Mouse (Mus musculus) neural tube, embryonic 12.5 days (tissue): ENCODE results near the gene Cdk4. TPM values are rescaled to one million over a fixed set of nuclear protein-coding genes. Genes with fewer than 3 reads are reported as not detected.
A peak's percentile ranks its signal among the peaks of the same experiment; 100 is the strongest.

Experiments
- ATAC-seq: fragments of 200-750 bp; cut with Nextera tagmentation; 2 replicates; pipeline ENCODE4 v1.8.0; 2017; ENCODE audit warnings: low read depth, mild to moderate bottlenecking, moderate TSS enrichment, moderate library complexity; ENCODE audit not compliant: low FRiP score
- H3K27ac ChIP-seq: fragments of 300-500 bp; sonication (generic); 2 replicates; pipeline ENCODE4 v1.5.1; 2016
- H3K27me3 ChIP-seq: fragments of 300-500 bp; sonication (generic); replicated peaks from 2 replicates; pipeline ENCODE4 v1.6.1; 2016; ENCODE audit warnings: mild to moderate bottlenecking
- H3K36me3 ChIP-seq: fragments of 300-500 bp; sonication (generic); 2 replicates; pipeline ENCODE4 v1.6.1; 2016; ENCODE audit warnings: mild to moderate bottlenecking
- H3K4me1 ChIP-seq: fragments of 300-500 bp; sonication (generic); 2 replicates; pipeline ENCODE4 v1.6.1; 2016
- H3K4me2 ChIP-seq: fragments of 300-500 bp; sonication (generic); replicated peaks from 2 replicates; pipeline ENCODE4 v1.6.1; 2016; ENCODE audit warnings: mild to moderate bottlenecking
- H3K4me3 ChIP-seq: fragments of 300-500 bp; sonication (generic); 2 replicates; pipeline ENCODE4 v1.5.1; 2016
- H3K9ac ChIP-seq: fragments of 300-500 bp; sonication (generic); 2 replicates; pipeline ENCODE4 v1.6.1; 2016; ENCODE audit warnings: mild to moderate bottlenecking
- H3K9me3 ChIP-seq: fragments of 300-500 bp; sonication (generic); 2 replicates; pipeline ENCODE4 v1.6.1; 2016; ENCODE audit warnings: mild to moderate bottlenecking
- WGBS: fragments of 180-500 bp; shearing (Covaris S2); methylation state at CpG from one replicate; pipeline ENCODE4 v1.1.7; 2016; 5-methylcytosine and 5-hydroxymethylcytosine counted together
- polyA plus RNA-seq: library from polyadenylated mRNA; unstranded; fragments of >200 nt; fragmentation: Nextera tagmentation; extraction: Ambion mirVana; gene quantifications from 2 replicates; pipeline ENCODE4 v1.2.1, GENCODE M21; 2016

The Cdk4 gene
- polyA plus RNA-seq, 1 experiment from 2014 or later: 1,857 TPM

DNA sequence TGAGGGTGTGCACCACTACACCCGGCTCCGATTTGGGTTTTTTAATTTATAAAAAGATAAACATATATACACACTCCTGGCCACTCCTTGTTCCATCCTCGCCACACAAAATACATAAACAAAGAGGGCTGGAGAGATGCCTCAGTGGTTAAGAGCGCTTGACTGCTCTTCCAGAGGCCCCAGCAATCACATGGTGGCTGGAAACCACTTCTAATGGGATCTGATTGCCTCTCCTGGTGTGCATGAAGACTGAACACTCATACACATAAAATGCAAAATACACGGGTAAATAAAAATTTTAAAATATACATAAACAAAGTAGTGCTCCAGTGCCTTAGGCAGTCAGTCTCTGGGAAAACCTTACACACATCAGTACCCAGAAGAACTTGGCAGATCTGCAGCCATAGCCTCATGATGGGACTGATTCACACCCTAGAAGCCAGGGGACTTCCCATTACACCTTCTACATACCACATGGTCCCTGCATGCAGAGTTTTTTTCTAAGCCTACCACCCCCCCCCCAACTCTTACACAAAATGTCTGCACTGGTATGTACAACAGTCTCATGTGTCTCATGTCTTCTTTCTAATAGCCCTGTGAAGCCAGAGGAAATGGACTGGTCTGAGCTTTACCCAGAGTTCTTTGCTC, 20.7 kb upstream of the Cdk4 start:
- Histone ChIP-seq H3K27ac (no peak overlapping the region), H3K36me3 (peaks cover 8% of the 10 kb centered on the region), H3K4me2 (peak overlapping the region; percentile 99), H3K27me3 (peaks cover 12% of the 10 kb centered on the region), H3K9ac (no peak overlapping the region; the same call in 1 of the 2 replicates), H3K9me3 (no peaks in the 10 kb centered on the region), H3K4me1 (peaks cover 12% of the 10 kb centered on the region), H3K4me3 (peak overlapping the region; percentile 76)
- ATAC-seq: no peak
- 14% methylated on average over 5 of the region's 5 CpGs for WGBS

DNA sequence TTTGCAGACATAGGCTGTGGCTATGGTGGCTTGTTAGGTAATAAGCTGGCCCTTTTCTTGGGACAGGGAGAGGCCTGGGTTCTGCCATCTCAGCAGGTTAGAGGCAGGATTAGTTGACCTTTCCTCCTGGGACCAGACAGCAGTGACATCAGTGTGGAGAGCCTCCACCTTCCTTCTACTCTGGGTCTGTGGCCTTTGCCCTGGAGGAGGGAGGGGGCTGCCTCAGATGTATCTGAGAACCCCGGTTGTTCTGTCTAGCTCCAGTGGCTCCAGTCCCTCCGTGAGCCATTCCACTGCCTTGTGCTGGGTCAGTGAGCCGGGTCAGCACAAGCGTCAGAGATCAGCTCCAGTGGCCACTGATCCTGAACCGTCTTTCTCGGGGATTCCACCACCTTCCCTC, 20.1 kb upstream of the Cdk4 start:
- ATAC-seq: no peak
- Histone ChIP-seq H3K4me3 (no peak overlapping the region), H3K27me3 (peaks cover 18% of the 10 kb centered on the region), H3K9me3 (no peaks in the 10 kb centered on the region), H3K4me2 (peak overlapping the region; percentile 99), H3K9ac (no peak overlapping the region), H3K27ac (no peak overlapping the region), H3K4me1 (peaks cover 12% of the 10 kb centered on the region), H3K36me3 (peaks cover 8% of the 10 kb centered on the region)
- 90% methylated on average over 6 of the region's 6 CpGs for WGBS

DNA sequence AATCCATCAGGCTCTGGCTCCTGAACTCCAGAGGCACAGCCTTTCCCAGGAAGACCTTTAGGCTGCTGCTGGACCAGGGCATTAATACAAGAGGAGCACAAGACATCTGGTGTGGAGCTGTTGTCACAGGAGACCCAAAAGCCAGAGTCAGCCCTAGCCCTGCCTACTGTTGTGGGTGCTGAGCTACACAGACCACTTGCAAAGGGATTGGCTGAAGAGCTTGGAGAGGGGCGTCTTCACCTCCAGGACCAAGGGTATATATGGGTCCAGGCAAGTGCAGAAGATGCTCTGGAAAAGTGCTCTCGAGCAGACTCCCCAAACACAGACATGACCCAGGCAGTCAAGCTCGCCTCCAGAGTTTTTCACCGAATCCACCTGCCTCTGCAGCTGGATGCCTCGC, 15.4 kb upstream of the Cdk4 start, which contains the start of gene Cyp27b1:
Gene Cyp27b1 (plus strand): TSS at position 297 of the 400 bp plus-strand sequence.
- Histone ChIP-seq H3K27ac (no peak within 1 kb of the TSS), H3K4me1 (no peaks in the 10 kb centered on the region), H3K36me3 (peaks cover 8% of the 10 kb centered on the region), H3K4me3 (no peak within 1 kb of the TSS), H3K9me3 (no peaks in the 10 kb centered on the region), H3K9ac (no peak within 1 kb of the TSS), H3K27me3 (peaks cover 59% of the 10 kb centered on the region), H3K4me2 (0 out of 2 replicates have a peak within 1 kb of the TSS, but pooled peaks have one; percentile 9)
- ATAC-seq: no peak
- 35% methylated on average over 5 of the region's 5 CpGs for WGBS

DNA sequence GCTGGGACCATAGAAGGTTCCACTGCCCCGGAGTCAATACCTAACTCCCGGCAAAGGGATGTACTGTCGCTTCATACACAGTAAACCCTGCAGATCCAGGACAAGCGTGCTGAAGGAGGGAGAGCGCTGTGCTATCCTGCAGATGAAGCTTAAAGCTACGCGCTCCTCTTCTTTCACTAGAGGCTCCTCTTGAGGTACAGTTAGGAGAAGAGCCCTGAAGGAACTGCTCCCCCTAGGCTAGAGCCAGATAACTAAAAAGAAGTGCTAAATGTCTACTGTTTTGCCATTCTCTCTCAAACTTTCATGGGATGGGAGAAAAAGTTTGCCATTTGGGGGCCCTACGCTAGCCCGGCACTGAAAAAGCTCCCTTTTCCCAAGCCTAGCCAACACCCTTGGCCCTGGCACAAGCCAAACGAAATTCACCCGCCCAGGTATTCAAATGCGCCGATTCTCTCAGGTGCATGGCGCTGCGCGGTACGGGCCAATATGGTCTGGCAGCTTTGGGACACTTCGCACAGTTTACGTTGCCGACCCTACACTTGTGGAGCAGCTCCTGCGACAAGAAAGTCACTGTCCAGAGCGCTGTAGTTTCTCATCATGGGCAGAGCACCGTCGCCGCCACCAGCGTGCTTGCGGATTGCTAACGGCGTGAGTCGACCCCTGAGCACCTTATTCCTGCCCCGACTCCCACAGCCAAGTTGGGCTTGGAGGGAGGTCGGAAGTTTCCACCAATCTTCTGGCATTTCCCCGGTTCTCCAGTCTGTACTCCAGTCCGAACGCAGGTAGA, 14.5 kb upstream of the Cdk4 start:
- H3K4me3 ChIP-seq: no peak overlapping the region
- 4% methylated on average over 35 of the region's 35 CpGs for WGBS
- H3K4me2 ChIP-seq: 0 out of 2 replicates have a peak overlapping the region, but pooled peaks have one; percentile 9
- ATAC-seq: no peak
- no peaks in the 10 kb centered on the region for H3K9me3 ChIP-seq
- no peaks in the 10 kb centered on the region for H3K4me1 ChIP-seq
- H3K36me3 ChIP-seq: peaks cover 15% of the 10 kb centered on the region
- no peak overlapping the region for H3K9ac ChIP-seq
- H3K27ac ChIP-seq: no peak overlapping the region
- H3K27me3 ChIP-seq: peaks cover 59% of the 10 kb centered on the region

DNA sequence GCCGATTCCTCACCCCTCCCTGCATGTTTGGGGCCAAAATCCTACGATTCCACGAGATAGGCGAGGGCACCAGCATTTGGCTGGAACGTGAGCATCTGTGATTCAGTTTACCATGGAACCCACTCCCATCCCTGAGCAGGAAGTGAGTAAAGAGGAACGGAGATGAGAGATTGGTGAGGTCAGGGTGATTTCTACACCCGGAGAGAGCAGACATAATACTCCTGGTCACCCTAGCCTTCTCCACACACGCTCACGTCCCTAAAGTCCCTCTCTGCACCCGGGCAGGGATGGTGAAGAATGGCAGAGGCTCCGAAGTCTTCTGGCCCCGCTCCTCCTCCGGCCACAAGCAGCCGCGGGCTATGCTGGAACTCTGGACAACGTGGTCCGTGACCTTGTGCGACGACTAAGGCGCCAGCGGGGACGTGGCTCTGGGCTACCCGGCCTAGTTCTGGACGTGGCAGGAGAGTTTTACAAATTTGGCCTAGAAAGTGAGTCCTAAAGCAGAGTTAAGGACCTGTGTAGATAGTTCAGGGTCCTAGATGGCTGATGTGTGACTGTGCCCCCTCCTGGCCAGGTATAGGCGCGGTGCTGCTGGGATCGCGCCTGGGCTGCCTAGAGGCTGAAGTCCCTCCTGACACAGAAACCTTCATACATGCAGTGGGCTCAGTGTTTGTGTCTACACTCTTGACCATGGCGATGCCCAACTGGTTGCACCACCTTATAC, 13.8 kb upstream of the Cdk4 start:
- Histone ChIP-seq H3K4me2 (no peak overlapping the region; the same call in 1 of the 2 replicates), H3K9me3 (no peaks in the 10 kb centered on the region), H3K36me3 (peaks cover 19% of the 10 kb centered on the region), H3K4me3 (no peak overlapping the region), H3K4me1 (no peaks in the 10 kb centered on the region), H3K27ac (no peak overlapping the region), H3K27me3 (peaks cover 59% of the 10 kb centered on the region), H3K9ac (no peak overlapping the region)
- peak; percentile 11; the same call in 1 of the 2 replicates for ATAC-seq
- WGBS: 4% methylated on average over 29 of the region's 29 CpGs

DNA sequence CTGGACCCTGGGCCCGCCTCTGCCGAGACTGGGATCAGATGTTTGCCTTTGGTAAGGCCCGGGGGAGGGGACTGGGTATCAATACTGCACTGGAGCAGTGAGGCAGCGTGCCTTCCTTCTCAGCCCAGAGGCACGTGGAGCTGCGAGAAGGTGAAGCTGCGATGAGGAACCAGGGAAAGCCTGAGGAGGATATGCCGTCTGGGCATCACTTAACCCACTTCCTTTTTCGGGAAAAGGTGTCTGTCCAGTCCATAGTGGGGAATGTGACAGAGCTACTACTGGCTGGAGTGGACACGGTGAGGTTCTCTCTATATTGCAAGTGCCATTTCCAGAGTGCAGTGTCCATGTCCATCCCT, 13.2 kb upstream of the Cdk4 start:
- no peak overlapping the region for H3K4me3 ChIP-seq
- H3K27me3 ChIP-seq: peaks cover 59% of the 10 kb centered on the region
- peaks cover 19% of the 10 kb centered on the region for H3K36me3 ChIP-seq
- H3K4me2 ChIP-seq: no peak overlapping the region
- ATAC-seq: 0 out of 2 replicates have a peak, but pooled peaks have one; percentile 18
- no peak overlapping the region for H3K9ac ChIP-seq
- WGBS: 20% methylated on average over 10 of the region's 10 CpGs
- H3K9me3 ChIP-seq: no peaks in the 10 kb centered on the region
- no peaks in the 10 kb centered on the region for H3K4me1 ChIP-seq
- H3K27ac ChIP-seq: no peak overlapping the region

DNA sequence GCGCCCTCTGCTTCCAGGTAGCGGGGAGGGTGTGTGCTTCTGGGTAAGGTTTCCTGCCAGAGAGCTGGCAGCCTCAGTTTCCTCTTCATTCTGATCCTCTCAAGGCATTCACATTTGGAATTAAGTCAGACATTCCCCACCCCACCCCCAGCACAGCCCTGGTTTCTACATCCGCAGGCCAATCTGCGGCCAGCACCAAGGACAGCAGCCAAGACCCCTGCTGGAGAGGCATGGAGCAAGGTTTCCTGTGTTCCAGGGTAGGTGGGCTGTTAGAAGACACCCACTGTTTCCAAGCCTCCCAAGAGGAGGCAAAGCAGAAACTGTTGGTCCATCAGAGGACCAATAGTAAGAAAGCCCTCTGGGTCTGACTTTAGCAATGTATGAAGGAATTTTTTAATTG, 8.7 kb upstream of the Cdk4 start:
- WGBS: 67% methylated on average over 4 of the region's 4 CpGs

DNA sequence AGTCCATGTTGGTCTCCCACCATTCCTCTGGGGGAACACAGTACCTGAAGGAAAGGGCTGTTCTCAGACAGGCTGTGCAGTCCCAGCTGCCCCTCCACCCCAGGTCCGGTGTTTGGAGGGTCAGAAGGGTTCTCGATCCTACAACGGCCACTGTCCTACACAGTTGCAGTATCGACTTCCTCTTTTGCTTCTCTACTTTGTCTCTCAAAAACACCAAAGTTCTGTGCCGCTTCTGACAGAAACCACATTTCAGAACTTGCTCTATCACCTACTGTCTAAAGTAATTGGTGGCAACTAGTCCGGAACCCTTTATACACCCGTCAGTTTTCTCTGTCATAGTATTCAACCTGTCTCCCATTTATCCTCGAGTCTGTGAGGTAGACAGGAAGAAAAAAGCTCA, 7.9 kb upstream of the Cdk4 start:
- Histone ChIP-seq H3K36me3 (peaks cover 41% of the 10 kb centered on the region), H3K4me2 (no peak overlapping the region), H3K4me3 (no peak overlapping the region), H3K4me1 (peaks cover 23% of the 10 kb centered on the region), H3K9me3 (no peaks in the 10 kb centered on the region), H3K27me3 (peaks cover 22% of the 10 kb centered on the region), H3K27ac (no peak overlapping the region), H3K9ac (no peak overlapping the region)
- ATAC-seq: no peak
- 91% methylated on average over 8 of the region's 8 CpGs for WGBS

More for the DNA sequence above, 8.7 kb upstream of the Cdk4 start:
- Histone ChIP-seq H3K9ac (no peak overlapping the region), H3K4me3 (no peak overlapping the region), H3K4me2 (no peak overlapping the region), H3K9me3 (no peaks in the 10 kb centered on the region), H3K4me1 (peaks cover 20% of the 10 kb centered on the region), H3K27ac (no peak overlapping the region), H3K36me3 (peaks cover 41% of the 10 kb centered on the region), H3K27me3 (peaks cover 30% of the 10 kb centered on the region)
- no peak for ATAC-seq

DNA sequence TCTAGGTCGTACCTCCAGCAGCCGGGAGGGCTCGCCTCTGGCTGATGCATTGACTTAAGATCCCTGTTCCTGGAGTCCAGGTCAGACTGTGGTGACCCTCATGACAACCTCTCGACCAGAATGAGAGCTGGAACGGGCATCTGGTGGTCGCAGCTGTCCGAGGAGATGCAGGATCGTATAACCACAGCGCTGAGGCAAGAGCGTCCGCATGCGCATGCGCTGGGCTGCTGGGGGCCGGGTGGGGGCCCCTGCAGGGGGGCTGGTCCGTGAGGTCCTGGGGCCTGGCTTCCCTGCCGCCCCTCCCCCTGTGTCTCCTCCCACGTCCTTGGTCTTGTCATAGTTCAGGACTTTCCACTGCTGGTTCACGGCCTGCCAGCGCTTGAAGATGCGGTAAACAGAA, 6.8 kb upstream of the Cdk4 start:
- no peak overlapping the region for H3K4me2 ChIP-seq
- H3K27me3 ChIP-seq: peaks cover 12% of the 10 kb centered on the region
- no peak overlapping the region for H3K4me3 ChIP-seq
- H3K9me3 ChIP-seq: no peaks in the 10 kb centered on the region
- no peak overlapping the region for H3K9ac ChIP-seq
- H3K4me1 ChIP-seq: peaks cover 27% of the 10 kb centered on the region
- H3K27ac ChIP-seq: no peak overlapping the region
- no peak for ATAC-seq
- 91% methylated on average over 20 of the region's 20 CpGs for whole genome bisulfite sequencing
- H3K36me3 ChIP-seq: peaks cover 41% of the 10 kb centered on the region

DNA sequence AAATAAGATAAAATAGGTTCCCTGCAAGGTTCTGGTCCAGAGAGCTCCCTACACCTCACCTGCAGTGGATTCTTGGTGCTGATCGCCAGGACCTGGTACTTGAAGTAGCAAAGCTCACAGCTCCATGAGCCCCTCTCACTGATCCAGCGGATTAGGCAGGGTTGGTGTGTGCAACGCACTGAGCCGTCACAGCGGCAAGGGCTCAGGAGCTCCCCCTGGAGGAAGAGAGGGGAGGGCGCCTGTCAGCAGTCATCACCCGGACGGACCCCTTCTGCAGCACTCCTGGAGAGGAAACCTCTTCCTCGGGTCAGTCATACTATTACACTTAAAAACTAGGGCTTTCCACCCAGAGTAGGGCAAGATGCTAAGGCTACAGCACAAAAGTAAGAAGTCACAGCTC, 5.2 kb upstream of the Cdk4 start:
- H3K4me2 ChIP-seq: peak overlapping the region; percentile 95
- peaks cover 27% of the 10 kb centered on the region for H3K4me1 ChIP-seq
- H3K27ac ChIP-seq: no peak overlapping the region
- peak overlapping the region; percentile 97 for H3K9ac ChIP-seq
- peak overlapping the region; percentile 92 for H3K4me3 ChIP-seq
- H3K27me3 ChIP-seq: no peaks in the 10 kb centered on the region
- peak; percentile 15; the same call in 1 of the 2 replicates for ATAC-seq
- WGBS: 2% methylated on average over 9 of the region's 9 CpGs
- no peaks in the 10 kb centered on the region for H3K9me3 ChIP-seq
- peaks cover 41% of the 10 kb centered on the region for H3K36me3 ChIP-seq

DNA sequence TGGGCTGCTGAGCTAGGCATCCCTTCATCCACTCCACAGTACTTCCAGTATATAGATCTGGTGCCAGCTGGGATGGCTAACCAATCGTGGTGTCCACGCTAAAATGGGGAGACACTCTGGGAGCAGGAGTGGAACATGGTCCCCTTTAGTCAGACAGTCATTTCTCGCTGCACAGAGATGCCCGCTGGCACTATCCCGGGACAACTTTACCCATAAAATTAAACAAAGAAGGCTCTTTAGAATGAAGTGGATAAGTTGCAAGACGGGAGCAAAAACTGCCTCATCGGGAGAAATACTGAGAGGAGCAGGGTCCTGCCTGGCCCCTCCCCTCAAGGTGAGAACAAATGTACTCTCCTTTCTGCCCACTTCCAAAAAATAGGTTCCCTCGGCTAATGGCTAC, 4.6 kb upstream of the Cdk4 start:
- H3K27me3 ChIP-seq: no peaks in the 10 kb centered on the region
- no peak overlapping the region; the same call in 1 of the 2 replicates for H3K27ac ChIP-seq
- no peak for ATAC-seq
- peak overlapping the region; percentile 95 for H3K4me2 ChIP-seq
- 7% methylated on average over 8 of the region's 8 CpGs for WGBS
- peaks cover 35% of the 10 kb centered on the region for H3K36me3 ChIP-seq
- H3K4me3 ChIP-seq: peak overlapping the region; percentile 92
- H3K9ac ChIP-seq: peak overlapping the region; percentile 97
- H3K9me3 ChIP-seq: no peaks in the 10 kb centered on the region
- H3K4me1 ChIP-seq: peaks cover 27% of the 10 kb centered on the region
